Mouse (Mus musculus) spleen, adult 2 months (tissue): Measurements from ENCODE around the gene Pde2a. TPM values are rescaled to one million over a fixed set of nuclear protein-coding genes. Genes with fewer than 3 reads are reported as not detected.

Source experiments
- DNase-seq, 2 experiments: peaks; one replicate each; pipeline versions ENCODE4 v3.0.0 to v3.0.0-alpha.2; 2012 to 2021; ENCODE audit warnings: low spot score in 2 of 2, low read depth in 1 of 2
- H3K27ac ChIP-seq: fragments of 200-500 bp; 2 replicates; pipeline ENCODE4 v1.5.1; 2012; ENCODE audit warnings: low read length, inconsistent platforms; ENCODE audit not compliant: insufficient read depth
- H3K27me3 ChIP-seq: fragments of 200-500 bp; 2 replicates; pipeline ENCODE4 v1.6.1; 2012; ENCODE audit warnings: mild to moderate bottlenecking, moderate library complexity, low read length, inconsistent platforms; ENCODE audit not compliant: control insufficient read depth, insufficient read depth
- H3K36me3 ChIP-seq: fragments of 200-500 bp; 2 replicates; pipeline ENCODE4 v1.6.1; 2012; ENCODE audit warnings: mild to moderate bottlenecking, low read length, inconsistent platforms; ENCODE audit not compliant: control insufficient read depth, insufficient read depth
- H3K4me1 ChIP-seq: fragments of 200-500 bp; 2 replicates; pipeline ENCODE4 v1.6.1; 2011; ENCODE audit warnings: inconsistent platforms; ENCODE audit not compliant: control insufficient read depth, insufficient read depth, insufficient read length
- H3K4me3 ChIP-seq: fragments of 200-500 bp; 2 replicates; pipeline ENCODE4 v1.5.1; 2011; ENCODE audit warnings: mild to moderate bottlenecking, inconsistent platforms; ENCODE audit not compliant: insufficient read depth, insufficient read length; ENCODE audit errors: extremely low read depth
- CTCF ChIP-seq: fragments of 200-500 bp; IDR thresholded peaks from 2 replicates; pipeline ENCODE4 v1.5.1; 2011; ENCODE audit warnings: mild to moderate bottlenecking, inconsistent platforms; ENCODE audit not compliant: insufficient read depth, insufficient read length, insufficient replicate concordance; ENCODE audit errors: extremely low read depth
- POLR2A ChIP-seq: fragments of 200-500 bp; IDR thresholded peaks from 2 replicates; pipeline ENCODE4 v1.6.1; 2011; ENCODE audit warnings: low read depth, low read length, inconsistent platforms
- WGBS: fragments of 180-500 bp; shearing (Covaris S2); methylation state at CpG from one replicate; pipeline ENCODE4 v1.1.7; 2018; 5-methylcytosine and 5-hydroxymethylcytosine counted together
- polyA plus RNA-seq: library from polyadenylated mRNA; depleted of rRNA; stranded (reverse); fragments of >200 nt; gene quantifications from 2 replicates; pipeline ENCODE4 v1.2.3, GENCODE M21; 2012

Pde2a gene
- polyA plus RNA-seq, 1 experiment, result 48.4 TPM

- Histone ChIP-seq H3K4me3 (no peak overlapping the region), H3K36me3 (no peaks in the 10 kb centered on the region), H3K27me3 (no peaks in the 10 kb centered on the region), H3K4me1 (peaks cover 68% of the 10 kb centered on the region), H3K27ac (0 out of 2 replicates have a peak overlapping the region, but pooled peaks have one; percentile 4)
- DNase-seq, result no peak
- 56% methylated on average over 10 of the region's 10 CpGs for WGBS
- no peak for TF ChIP-seq CTCF
- no peak for TF ChIP-seq POLR2A
These were observed 38.6 kb downstream of the Pde2a start for GRCm38 (mm10) chr7:101459923-101460607.

- H3K4me3 ChIP-seq, result no peak overlapping the region
- H3K36me3 ChIP-seq, result no peaks in the 10 kb centered on the region
- TF ChIP-seq CTCF (no peak), POLR2A (no peak)
- WGBS, result 52% methylated on average over 10 of the region's 10 CpGs
- H3K4me1 ChIP-seq, result peaks cover 68% of the 10 kb centered on the region
- no peak for DNase-seq
- no peaks in the 10 kb centered on the region for H3K27me3 ChIP-seq
- no peak overlapping the region for H3K27ac ChIP-seq
These were observed 39.1 kb downstream of the Pde2a start for GRCm38 (mm10) chr7:101460608-101460957.

GRCm38 (mm10) chr7:101461571-101461970 lies 40.1 kb downstream of the Pde2a start:
- no peak for DNase-seq
- TF ChIP-seq CTCF (no peak), POLR2A (no peak)
- H3K36me3 ChIP-seq, result no peaks in the 10 kb centered on the region
- no peak overlapping the region for H3K27ac ChIP-seq
- peaks cover 69% of the 10 kb centered on the region for H3K4me1 ChIP-seq
- no peaks in the 10 kb centered on the region for H3K27me3 ChIP-seq
- H3K4me3 ChIP-seq, result no peak overlapping the region
- WGBS, result 73% methylated on average over 11 of the region's 11 CpGs

- 46% methylated on average over 14 of the region's 14 CpGs for WGBS
- H3K27ac ChIP-seq, result no peak overlapping the region
- no peaks in the 10 kb centered on the region for H3K27me3 ChIP-seq
- H3K4me3 ChIP-seq, result no peak overlapping the region
- no peak for DNase-seq
- H3K36me3 ChIP-seq, result no peaks in the 10 kb centered on the region
- H3K4me1 ChIP-seq, result peaks cover 69% of the 10 kb centered on the region
- TF ChIP-seq POLR2A (no peak), CTCF (no peak)
These were observed 41.0 kb downstream of the Pde2a start for GRCm38 (mm10) chr7:101462327-101463068.

- DNase-seq, result no peak
- TF ChIP-seq POLR2A (no peak), CTCF (no peak)
- Histone ChIP-seq H3K4me3 (no peak overlapping the region), H3K36me3 (no peaks in the 10 kb centered on the region), H3K4me1 (peaks cover 57% of the 10 kb centered on the region), H3K27ac (no peak overlapping the region), H3K27me3 (no peaks in the 10 kb centered on the region)
- WGBS, result 76% methylated on average over 11 of the region's 11 CpGs
These were observed 42.3 kb downstream of the Pde2a start for GRCm38 (mm10) chr7:101463665-101464271.

DNA sequence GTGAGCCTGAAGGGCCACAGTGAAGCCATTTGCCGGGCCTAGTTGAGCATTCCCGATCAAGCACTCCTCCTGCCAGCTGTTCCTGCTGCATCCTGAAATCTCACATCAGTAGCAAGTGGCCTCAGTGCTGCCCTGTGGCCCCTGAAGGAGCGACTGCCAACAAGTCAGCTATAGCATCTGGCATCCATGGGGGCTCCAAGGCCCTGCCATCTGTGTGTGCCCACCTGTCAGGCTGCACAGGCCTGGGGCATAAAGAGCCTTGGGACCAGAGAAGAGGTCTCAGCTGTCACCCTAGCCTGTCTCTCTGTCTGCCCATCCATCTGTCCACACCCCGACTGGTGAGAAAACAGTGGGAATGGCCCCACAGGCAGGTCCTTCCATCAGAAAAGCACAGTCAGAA lies 43.4 kb downstream of the Pde2a start:
- DNase-seq, result no peak
- TF ChIP-seq CTCF (no peak), POLR2A (no peak)
- H3K27me3 ChIP-seq, result no peaks in the 10 kb centered on the region

More for the DNA sequence above, 43.4 kb downstream of the Pde2a start:
- peaks cover 45% of the 10 kb centered on the region for H3K4me1 ChIP-seq
- no peak overlapping the region for H3K4me3 ChIP-seq
- peak overlapping the region; percentile 91 for H3K27ac ChIP-seq
- H3K36me3 ChIP-seq, result no peaks in the 10 kb centered on the region
- 76% methylated on average over 4 of the region's 4 CpGs for WGBS
